Mouse (Mus musculus): ENCODE results near the gene Robo3.

DNA sequence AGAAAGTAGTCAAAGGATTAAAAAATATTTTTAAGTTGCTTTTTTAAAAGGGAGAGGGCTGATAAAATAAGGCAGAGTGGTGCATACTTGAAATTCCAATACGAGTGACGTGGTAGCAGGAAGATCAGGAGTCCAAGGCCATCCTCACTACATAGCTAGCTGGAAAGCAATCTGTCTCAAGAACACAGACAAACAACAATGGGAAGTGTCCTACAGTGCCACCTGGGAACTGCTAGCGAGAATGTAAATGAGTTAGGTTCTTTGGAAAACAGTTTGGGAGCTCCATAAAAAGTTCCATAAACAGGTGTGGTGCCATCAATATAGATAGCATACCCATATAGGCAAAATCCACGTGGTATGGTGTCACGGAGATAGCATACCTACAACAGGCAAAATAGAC is 67.3 kb downstream of the Robo3 start:
- TF ChIP-seq CTCF (IDR thresholded peaks at IDR 0.05), result 0 out of 2 replicates have a peak, but pooled peaks have one; percentile 19
- TF ChIP-seq POLR2A (IDR thresholded peaks at IDR 0.05; ENCODE audit: insufficient read depth, low read depth, low read length), result no peak

All from heart, adult 2 months (tissue).